Mouse (Mus musculus): ENCODE results near the gene Man2b1.
"Not testable (repeated sequence)": the region's sequence is repeated elsewhere in the genome, so short reads cannot be mapped to it uniquely, and the experiment has no call there.

Man2b1 gene

GRCm38 (mm10) chr8:85119052-85119981 is 36.2 kb downstream of the Man2b1 start:
- DNase-seq (ENCODE audit: low read depth, low spot score), result peak; percentile 75

GRCm38 (mm10) chr8:85120251-85120650 is 37.2 kb downstream of the Man2b1 start:
- DNase-seq (ENCODE audit: low read depth, low spot score), result not testable (repeated sequence)

GRCm38 (mm10) chr8:85122995-85123394 is 39.9 kb downstream of the Man2b1 start, which contains the start of gene Zfp791:
TSS of gene Zfp791 (minus strand) at chr8:85123095.
- DNase-seq (ENCODE audit: low read depth, low spot score), result no peak

- DNase-seq (ENCODE audit: low read depth, low spot score), result no peak
Measured at GRCm38 (mm10) chr8:85123691-85124090, 40.6 kb downstream of the Man2b1 start.

- DNase-seq (ENCODE audit: low read depth, low spot score), result no peak
Measured at GRCm38 (mm10) chr8:85132335-85132734, 49.3 kb downstream of the Man2b1 start.

GRCm38 (mm10) chr8:85135690-85136089 is 52.6 kb downstream of the Man2b1 start:
- not testable (repeated sequence) for DNase-seq (ENCODE audit: low read depth, low spot score)

GRCm38 (mm10) chr8:85142516-85142915 is 59.4 kb downstream of the Man2b1 start:
- no peak for DNase-seq (ENCODE audit: low read depth, low spot score)
